Mouse (Mus musculus): ENCODE data around the gene Ccnc.
"Not testable (repeated sequence)": the region's sequence is repeated elsewhere in the genome, so short reads cannot be mapped to it uniquely, and the experiment has no call there.

Ccnc gene

GRCm38 (mm10) chr4:21695638-21696254 lies 31.8 kb upstream of the Ccnc start:
- ChIA-PET CTCF (interaction anchor here (0.5 to 1.6 kb wide), 11 partner anchors 10 to 159 kb away, joined by 3 to 13 read pairs (median 4); no protein-coding TSS in a partner anchor), POLR2A (interaction anchor here in 2 of 4 experiments (0.6 to 0.7 kb wide), 2 partner anchors 16 to 17 kb away, joined by 3 read pairs; no protein-coding TSS in a partner anchor)

GRCm38 (mm10) chr4:21705046-21705445 lies 22.5 kb upstream of the Ccnc start:
- POLR2A ChIA-PET = no interaction called here
- CTCF ChIA-PET = interaction anchor here in 3 of 4 experiments (0.7 to 1.8 kb wide), 3 partner anchors 9 to 86 kb away, joined by 3 read pairs; no protein-coding TSS in a partner anchor

GRCm38 (mm10) chr4:21712147-21712546 lies 15.4 kb upstream of the Ccnc start:
- ChIA-PET CTCF (interaction anchor here (0.5 to 1.6 kb wide), 10 partner anchors 15 to 168 kb away, joined by 3 to 8 read pairs (median 4); partner anchors contain the start of gene Ccnc (in 2 of the 4)), POLR2A (interaction anchor here (0.5 to 3.0 kb wide), 27 partner anchors 9 to 646 kb away, joined by 3 to 48 read pairs (median 3); partner anchors contain the start of genes Ccnc (in 4 of the 4), Pnisr (in 1 of the 4), Tstd3 (in 1 of the 4) and Usp45 (in 1 of the 4))

- POLR2A ChIA-PET = interaction anchor here in 3 of 4 experiments (0.6 to 2.9 kb wide), 23 partner anchors 9 to 234 kb away, joined by 3 to 23 read pairs (median 4); partner anchors contain the start of genes Coq3 (in 1 of the 3) and Pnisr (in 1 of the 3)
- CTCF ChIA-PET = interaction anchor here in 2 of 4 experiments (0.6 to 1.4 kb wide), 3 partner anchors 39 to 1169 kb away, joined by 3 to 6 read pairs (median 4); no protein-coding TSS in a partner anchor
These were observed 4.7 kb upstream of the Ccnc start for GRCm38 (mm10) chr4:21722752-21723334.

- ChIA-PET POLR2A (interaction anchor here (0.6 to 3.8 kb wide), 83 partner anchors 9 to 631 kb away, joined by 3 to 48 read pairs (median 5); partner anchors contain the start of genes Coq3 (in 2 of the 4), Pnisr (in 2 of the 4), Tstd3 (in 2 of the 4) and Usp45 (in 2 of the 4)), CTCF (interaction anchor here in 3 of 4 experiments (0.6 to 1.6 kb wide), 11 partner anchors 9 to 231 kb away, joined by 3 to 7 read pairs (median 3); no protein-coding TSS in a partner anchor)
These were observed 438 bp upstream of the Ccnc start for GRCm38 (mm10) chr4:21726912-21727614.

GRCm38 (mm10) chr4:21739169-21739568 lies 11.7 kb downstream of the Ccnc start:
- ChIA-PET CTCF (interaction anchor here in 1 of 4 experiments (1.0 kb wide), 1 partner anchor 12 kb away, joined by 4 read pairs; the partner anchor contains the start of gene Ccnc), POLR2A (interaction anchor here in 2 of 4 experiments (2.5 to 4.2 kb wide), 2 partner anchors 11 to 12 kb away, joined by 19 to 35 read pairs; partner anchors contain the start of gene Ccnc (in 2 of the 2))

- POLR2A ChIA-PET = interaction anchor here in 2 of 4 experiments (0.7 to 3.7 kb wide), 2 partner anchors 17 to 29 kb away, joined by 3 to 31 read pairs; partner anchors contain the start of gene Ccnc (in 1 of the 2)
- CTCF ChIA-PET = not testable (repeated sequence)
These were observed 16.6 kb downstream of the Ccnc start for GRCm38 (mm10) chr4:21744142-21744541.

GRCm38 (mm10) chr4:21745723-21746122 lies 18.2 kb downstream of the Ccnc start:
- ChIA-PET POLR2A (interaction anchor here in 3 of 4 experiments (1.0 to 3.7 kb wide), 11 partner anchors 10 to 179 kb away, joined by 3 to 31 read pairs (median 5); partner anchors contain the start of genes Ccnc (in 3 of the 3) and Usp45 (in 1 of the 3)), CTCF (interaction anchor here in 2 of 4 experiments (0.8 to 0.9 kb wide), 2 partner anchors 19 to 68 kb away, joined by 3 to 4 read pairs; no protein-coding TSS in a partner anchor)

GRCm38 (mm10) chr4:21755123-21755789 lies 27.8 kb downstream of the Ccnc start:
- CTCF ChIA-PET = interaction anchor here in 3 of 4 experiments (0.5 to 1.2 kb wide), 4 partner anchors 9 to 72 kb away, joined by 3 to 4 read pairs (median 4); no protein-coding TSS in a partner anchor
- POLR2A ChIA-PET = interaction anchor here in 3 of 4 experiments (0.6 to 2.0 kb wide), 28 partner anchors 9 to 125 kb away, joined by 3 to 23 read pairs (median 4); partner anchors contain the start of genes Ccnc (in 3 of the 3), Coq3 (in 1 of the 3), Tstd3 (in 1 of the 3) and Usp45 (in 1 of the 3)

- ChIA-PET CTCF (interaction anchor here in 2 of 4 experiments (0.6 to 1.3 kb wide), 4 partner anchors 16 to 91 kb away, joined by 3 to 6 read pairs (median 4); no protein-coding TSS in a partner anchor), POLR2A (interaction anchor here in 2 of 4 experiments (0.8 to 3.2 kb wide), 5 partner anchors 12 to 93 kb away, joined by 3 to 10 read pairs (median 3); partner anchors contain the start of genes Ccnc (in 1 of the 2) and Pnisr (in 1 of the 2))
These were observed 31.4 kb downstream of the Ccnc start for GRCm38 (mm10) chr4:21758860-21759259.

GRCm38 (mm10) chr4:21761416-21762160 lies 34.1 kb downstream of the Ccnc start:
- ChIA-PET POLR2A (interaction anchor here in 3 of 4 experiments (0.6 to 1.8 kb wide), 8 partner anchors 14 to 939 kb away, joined by 3 to 7 read pairs (median 4); partner anchors contain the start of gene Ccnc (in 1 of the 3)), CTCF (no interaction called here)

- ChIA-PET CTCF (interaction anchor here in 3 of 4 experiments (0.9 to 1.0 kb wide), 3 partner anchors 9 to 36 kb away, joined by 3 read pairs; partner anchors contain the start of gene Ccnc (in 1 of the 3)), POLR2A (interaction anchor here (0.5 to 4.2 kb wide), 24 partner anchors 8 to 304 kb away, joined by 3 to 23 read pairs (median 4); partner anchors contain the start of genes Ccnc (in 3 of the 4) and Pnisr (in 1 of the 4))
These were observed 36.3 kb downstream of the Ccnc start for GRCm38 (mm10) chr4:21763827-21764226.

- ChIA-PET CTCF (interaction anchor here in 3 of 4 experiments (1.0 to 2.0 kb wide), 4 partner anchors 10 to 226 kb away, joined by 3 to 8 read pairs (median 4); no protein-coding TSS in a partner anchor), POLR2A (interaction anchor here in 3 of 4 experiments (0.6 to 4.2 kb wide), 15 partner anchors 10 to 81 kb away, joined by 3 to 23 read pairs (median 6); partner anchors contain the start of genes Ccnc (in 2 of the 3) and Pnisr (in 1 of the 3))
These were observed 38.8 kb downstream of the Ccnc start for GRCm38 (mm10) chr4:21766171-21766862.

- POLR2A ChIA-PET = interaction anchor here in 3 of 4 experiments (0.7 to 4.2 kb wide), 14 partner anchors 9 to 80 kb away, joined by 3 to 23 read pairs (median 6); partner anchors contain the start of genes Ccnc (in 2 of the 3) and Pnisr (in 1 of the 3)
These were observed 39.4 kb downstream of the Ccnc start, which contains the start of the genes Usp45 and Tstd3 for GRCm38 (mm10) chr4:21766863-21767304. TSS of gene Usp45 (plus strand) at chr4:21767156. TSS of gene Tstd3 (minus strand) at chr4:21767212.

GRCm38 (mm10) chr4:21771064-21771463 lies 43.6 kb downstream of the Ccnc start:
- ChIA-PET POLR2A (interaction anchor here in 2 of 4 experiments (0.7 to 2.9 kb wide), 7 partner anchors 12 to 107 kb away, joined by 3 to 8 read pairs (median 3); partner anchors contain the start of gene Ccnc (in 1 of the 2)), CTCF (interaction anchor here in 2 of 4 experiments (0.6 kb wide), 2 partner anchors 35 to 40 kb away, joined by 3 to 4 read pairs; no protein-coding TSS in a partner anchor)

More at GRCm38 (mm10) chr4:21766863-21767304, 39.4 kb downstream of the Ccnc start, which contains the start of the genes Usp45 and Tstd3:
- CTCF ChIA-PET = interaction anchor here in 3 of 4 experiments (0.6 to 2.0 kb wide), 7 partner anchors 9 to 485 kb away, joined by 3 to 14 read pairs (median 4); no protein-coding TSS in a partner anchor
